Mouse (Mus musculus) small intestine, adult 2 months (tissue): ENCODE measurements around the gene Rfc5. TPM values are rescaled to one million over a fixed set of nuclear protein-coding genes. Genes with fewer than 3 reads are reported as not detected.

Experiments
- H3K27ac ChIP-seq: fragments of 200-500 bp; 2 replicates; pipeline ENCODE4 v1.5.1; 2012; ENCODE audit warnings: low read depth, low read length, control low read depth, inconsistent platforms; ENCODE audit not compliant: insufficient read depth
- H3K27me3 ChIP-seq: fragments of 200-500 bp; 2 replicates; pipeline ENCODE4 v1.6.1; 2012; ENCODE audit warnings: mild to moderate bottlenecking, moderate library complexity, low read length, inconsistent platforms; ENCODE audit not compliant: control insufficient read depth, insufficient read depth
- H3K36me3 ChIP-seq: fragments of 200-500 bp; 2 replicates; pipeline ENCODE4 v1.6.1; 2012; ENCODE audit warnings: mild to moderate bottlenecking, low read length, control low read depth, inconsistent platforms; ENCODE audit not compliant: control insufficient read depth, insufficient read depth
- H3K4me1 ChIP-seq: fragments of 200-500 bp; 2 replicates; pipeline ENCODE4 v1.6.1; 2012; ENCODE audit warnings: low read length, inconsistent platforms, mixed read lengths; ENCODE audit not compliant: control insufficient read depth, insufficient read depth, insufficient read length
- H3K4me3 ChIP-seq: fragments of 200-500 bp; 2 replicates; pipeline ENCODE4 v1.5.1; 2012; ENCODE audit warnings: low read depth, mild to moderate bottlenecking, control low read depth, inconsistent platforms, low read length, moderate library complexity
- CTCF ChIP-seq: fragments of 200-500 bp; IDR thresholded peaks from 2 replicates; pipeline ENCODE4 v1.5.1; 2012; ENCODE audit warnings: low read depth, mild to moderate bottlenecking, control low read depth, inconsistent platforms, low read length, moderate library complexity, mixed read lengths; ENCODE audit not compliant: insufficient replicate concordance, insufficient read length; ENCODE audit errors: extremely low read depth
- POLR2A ChIP-seq: fragments of 200-500 bp; IDR thresholded peaks from 2 replicates; pipeline ENCODE4 v1.6.1; 2012; ENCODE audit warnings: low read depth, mild to moderate bottlenecking, control low read depth, inconsistent platforms, low read length, moderate library complexity
- WGBS: fragments of 180-500 bp; shearing (Covaris S2); methylation state at CpG from one replicate; pipeline ENCODE4 v1.1.7; 2018; 5-methylcytosine and 5-hydroxymethylcytosine counted together
- polyA plus RNA-seq: library from polyadenylated mRNA; depleted of rRNA; stranded (reverse); fragments of >200 nt; gene quantifications from 2 replicates; pipeline ENCODE4 v1.2.3, GENCODE M21; 2012

Rfc5 gene
- polyA plus RNA-seq, 1 experiment = 20.8 TPM

- H3K4me3 ChIP-seq = peak overlapping the region; percentile 53
- peaks cover 41% of the 10 kb centered on the region for H3K4me1 ChIP-seq
- peak; percentile 37; the same call in 1 of the 2 replicates for TF ChIP-seq POLR2A
- no peak for TF ChIP-seq CTCF
- no peaks in the 10 kb centered on the region for H3K27me3 ChIP-seq
- peaks cover 19% of the 10 kb centered on the region for H3K36me3 ChIP-seq
- WGBS = 15% methylated on average over 13 of the region's 13 CpGs
- H3K27ac ChIP-seq = peak overlapping the region; percentile 100
Observed at GRCm38 (mm10) chr5:117360631-117361541, 28.0 kb downstream of the Rfc5 start.

GRCm38 (mm10) chr5:117360228-117360515, 28.7 kb downstream of the Rfc5 start:
- Histone ChIP-seq H3K27me3 (no peaks in the 10 kb centered on the region), H3K4me3 (peak overlapping the region; percentile 33), H3K36me3 (peaks cover 15% of the 10 kb centered on the region), H3K4me1 (peaks cover 40% of the 10 kb centered on the region), H3K27ac (peak overlapping the region; percentile 96)
- WGBS = 17% methylated on average over 13 of the region's 13 CpGs
- TF ChIP-seq POLR2A (no peak), CTCF (no peak)

GRCm38 (mm10) chr5:117359497-117360227, 29.2 kb downstream of the Rfc5 start:
- H3K4me1 ChIP-seq = peaks cover 40% of the 10 kb centered on the region
- H3K27me3 ChIP-seq = no peaks in the 10 kb centered on the region
- peaks cover 10% of the 10 kb centered on the region for H3K36me3 ChIP-seq
- H3K27ac ChIP-seq = peak overlapping the region; percentile 96
- TF ChIP-seq POLR2A (no peak), CTCF (no peak)
- 14% methylated on average over 7 of the region's 7 CpGs for WGBS
- H3K4me3 ChIP-seq = peak overlapping the region; percentile 24

GRCm38 (mm10) chr5:117358725-117359124, 30.1 kb downstream of the Rfc5 start:
- no peak overlapping the region for H3K27ac ChIP-seq
- WGBS = 37% methylated on average over 11 of the region's 11 CpGs
- no peak overlapping the region for H3K4me3 ChIP-seq
- no peak for TF ChIP-seq POLR2A
- peak; percentile 79; the same call in 1 of the 2 replicates for TF ChIP-seq CTCF
- peaks cover 5% of the 10 kb centered on the region; the same call in 1 of the 2 replicates for H3K36me3 ChIP-seq
- H3K4me1 ChIP-seq = peaks cover 36% of the 10 kb centered on the region
- no peaks in the 10 kb centered on the region for H3K27me3 ChIP-seq

GRCm38 (mm10) chr5:117358248-117358630, 30.6 kb downstream of the Rfc5 start:
- 13% methylated on average over 6 of the region's 6 CpGs for WGBS
- Histone ChIP-seq H3K4me3 (peak overlapping the region; percentile 90), H3K36me3 (peaks cover 7% of the 10 kb centered on the region; the same call in 1 of the 2 replicates), H3K4me1 (peaks cover 33% of the 10 kb centered on the region), H3K27me3 (no peaks in the 10 kb centered on the region), H3K27ac (peak overlapping the region; percentile 90)
- TF ChIP-seq CTCF (no peak), POLR2A (no peak)

- TF ChIP-seq CTCF (0 out of 2 replicates have a peak, but pooled peaks have one; percentile 3), POLR2A (no peak; the same call in 1 of the 2 replicates)
- peak overlapping the region; percentile 90 for H3K4me3 ChIP-seq
- H3K27ac ChIP-seq = peak overlapping the region; percentile 90
- H3K4me1 ChIP-seq = peaks cover 27% of the 10 kb centered on the region
- under 1% methylated on average over 45 of the region's 49 CpGs for WGBS
- peaks cover 10% of the 10 kb centered on the region; the same call in 1 of the 2 replicates for H3K36me3 ChIP-seq
- H3K27me3 ChIP-seq = no peaks in the 10 kb centered on the region
Observed at GRCm38 (mm10) chr5:117357478-117358247, 31.2 kb downstream of the Rfc5 start.
